Mouse (Mus musculus) layer of hippocampus, adult 9-11 months (tissue): ENCODE measurements around the gene Zfp653.
A peak's percentile ranks its signal among the peaks of the same experiment; 100 is the strongest.
"Not testable (repeated sequence)": the region's sequence is repeated elsewhere in the genome, so short reads cannot be mapped to it uniquely, and the experiment has no call there.

ENCODE experiments used
- DNase-seq: peaks from one replicate; pipeline ENCODE4 v3.0.0; 2022

Gene Zfp653

GRCm38 (mm10) chr9:22070791-22071573 is at the start of gene Zfp653, which contains the start of gene Gm49318:
Gene Zfp653 (minus strand): TSS chr9:22071376.
Gene Gm49318 (minus strand): TSS chr9:22071259.
- peak; percentile 97 for DNase-seq

- DNase-seq = peak; percentile 56
These were observed 48.4 kb upstream of the Zfp653 start for GRCm38 (mm10) chr9:22119543-22119942.

DNA sequence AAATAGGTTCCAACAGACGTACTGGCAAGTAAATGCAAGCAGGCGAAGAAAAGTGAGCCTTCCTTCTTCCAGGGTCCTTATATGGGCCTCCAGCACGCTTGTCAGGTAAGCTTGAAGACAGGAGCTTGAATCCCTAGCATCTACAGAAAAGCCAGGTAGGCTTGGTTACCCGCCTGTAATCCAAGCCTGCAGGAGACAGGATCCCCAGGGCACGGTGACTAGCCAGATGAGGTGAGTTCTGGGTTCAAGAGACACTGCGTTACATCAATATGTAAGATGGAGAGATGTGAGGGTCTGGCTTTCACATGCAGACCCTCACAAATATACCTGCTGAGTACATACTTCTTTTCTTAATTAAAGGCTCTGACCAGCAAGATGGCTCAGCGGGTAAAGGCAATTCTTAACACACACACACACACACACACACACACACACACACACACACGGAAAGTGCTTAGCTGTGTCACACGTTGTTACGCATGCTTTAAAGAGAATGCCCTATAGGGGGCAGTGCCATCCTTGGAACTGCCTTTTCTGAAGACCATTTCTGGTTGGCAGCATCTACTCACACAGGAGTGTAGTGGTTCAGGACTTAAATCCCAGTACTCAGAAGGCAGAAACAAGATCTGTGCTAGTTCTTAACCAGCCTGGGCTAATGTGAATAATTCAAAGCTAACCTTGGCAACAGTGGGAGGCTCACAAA is 46.7 kb upstream of the Zfp653 start:
- DNase-seq = peak; percentile 62

GRCm38 (mm10) chr9:22116740-22117426 is 45.7 kb upstream of the Zfp653 start, which contains the start of gene Elof1:
Gene Elof1 (minus strand): TSS chr9:22117172.
- DNase-seq = peak; percentile 97

- DNase-seq = no peak
These were observed 44.9 kb upstream of the Zfp653 start for GRCm38 (mm10) chr9:22116086-22116485.

GRCm38 (mm10) chr9:22115635-22116034 is 44.5 kb upstream of the Zfp653 start:
- DNase-seq = no peak

DNA sequence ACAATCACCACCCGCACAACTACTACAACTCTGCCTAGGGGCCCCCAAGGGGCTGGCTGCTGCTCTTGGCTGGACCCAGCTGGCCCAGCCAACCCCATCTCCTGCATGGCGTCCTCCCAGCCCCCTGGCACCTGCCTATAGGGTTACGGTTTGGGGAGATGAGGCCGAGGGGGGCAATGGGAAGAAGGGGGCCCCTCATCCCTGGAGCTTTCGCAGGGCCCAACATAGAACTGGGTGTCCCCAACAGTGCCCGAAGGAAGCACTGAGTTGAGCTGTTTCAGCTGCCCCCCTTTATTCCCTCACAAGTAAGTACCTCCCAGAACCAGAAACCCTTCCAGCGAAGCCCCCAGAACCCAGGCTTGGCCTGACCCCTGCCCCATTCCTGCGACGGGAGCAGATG is 37.0 kb upstream of the Zfp653 start:
- no peak for DNase-seq

DNA sequence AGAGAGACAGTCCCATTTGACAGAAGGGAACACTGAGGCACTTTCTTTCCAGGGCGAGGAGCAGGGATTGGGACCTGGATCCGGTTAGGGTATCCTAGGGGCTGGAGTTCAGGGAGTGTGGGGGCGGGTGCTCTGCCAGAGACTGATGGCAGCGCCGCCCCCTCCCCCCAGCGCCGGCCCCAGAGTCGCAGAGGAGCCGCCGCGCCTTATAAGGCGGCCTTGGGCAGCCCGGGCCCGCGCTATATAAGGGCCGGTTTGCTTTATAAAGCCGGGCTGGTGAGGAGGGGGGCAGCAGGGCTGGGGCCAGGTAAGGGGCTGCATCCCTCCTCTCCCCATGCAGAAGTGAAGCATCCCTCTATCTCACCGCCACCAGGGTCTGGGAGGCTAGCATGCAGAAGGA is 28.7 kb upstream of the Zfp653 start:
- no peak for DNase-seq

DNA sequence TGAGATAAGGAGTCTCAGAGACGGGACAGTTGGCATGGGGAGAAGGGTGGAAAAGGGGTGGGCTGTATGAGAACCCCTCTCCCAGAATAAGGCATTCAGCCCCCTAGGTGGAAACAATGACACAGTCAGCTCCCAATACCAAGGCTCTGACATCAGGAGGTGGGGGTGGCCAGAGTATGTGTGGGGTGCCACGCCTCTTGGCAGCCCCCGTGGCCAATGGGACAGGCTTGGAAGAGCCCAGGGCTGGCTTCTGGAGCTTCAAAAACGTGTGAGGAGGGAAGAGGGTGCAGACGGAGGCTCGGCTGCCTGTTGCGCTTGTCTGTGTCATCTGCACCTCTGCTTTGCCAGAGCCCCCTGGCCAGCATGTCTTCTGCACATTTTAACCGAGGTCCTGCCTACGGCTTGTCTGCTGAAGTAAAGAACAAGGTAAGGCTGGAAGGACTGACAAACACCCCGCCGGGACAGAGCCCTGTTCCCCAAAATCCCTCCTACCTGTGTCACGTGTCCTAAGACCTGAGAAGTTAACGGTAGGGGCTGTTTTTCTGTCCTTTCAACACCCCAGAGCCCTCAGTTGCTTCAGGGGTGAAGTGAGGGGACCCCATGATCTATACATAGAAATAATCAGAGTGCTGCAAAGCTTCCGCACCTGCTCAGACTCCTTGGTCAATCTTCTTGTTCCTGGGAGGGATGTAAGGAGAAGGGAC is 28.0 kb upstream of the Zfp653 start, which contains the start of gene Cnn1:
Gene Cnn1 (plus strand): TSS at position 224 of the 704 bp plus-strand sequence.
- DNase-seq = no peak

- DNase-seq = peak; percentile 62
These were observed 24.7 kb upstream of the Zfp653 start for GRCm38 (mm10) chr9:22095854-22096307.

DNA sequence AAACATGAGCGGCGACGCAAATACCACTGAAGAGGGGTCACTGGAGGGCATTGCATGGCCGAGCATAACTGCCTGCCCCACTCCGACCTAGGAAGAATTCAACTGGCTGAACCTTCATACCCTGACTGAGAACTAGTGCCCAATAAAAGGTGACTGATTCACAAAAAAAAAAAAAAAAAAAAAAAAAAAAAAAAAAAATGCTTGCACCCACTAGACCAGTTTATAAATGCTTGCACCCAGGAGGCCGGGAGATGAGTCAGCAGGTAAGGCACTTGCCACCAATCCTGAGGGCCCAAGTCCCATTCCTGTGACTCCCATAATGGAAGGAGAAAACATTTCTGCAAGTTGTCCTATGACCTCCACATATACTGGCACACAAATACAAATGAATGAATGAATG is 21.6 kb upstream of the Zfp653 start:
- no peak for DNase-seq

DNA sequence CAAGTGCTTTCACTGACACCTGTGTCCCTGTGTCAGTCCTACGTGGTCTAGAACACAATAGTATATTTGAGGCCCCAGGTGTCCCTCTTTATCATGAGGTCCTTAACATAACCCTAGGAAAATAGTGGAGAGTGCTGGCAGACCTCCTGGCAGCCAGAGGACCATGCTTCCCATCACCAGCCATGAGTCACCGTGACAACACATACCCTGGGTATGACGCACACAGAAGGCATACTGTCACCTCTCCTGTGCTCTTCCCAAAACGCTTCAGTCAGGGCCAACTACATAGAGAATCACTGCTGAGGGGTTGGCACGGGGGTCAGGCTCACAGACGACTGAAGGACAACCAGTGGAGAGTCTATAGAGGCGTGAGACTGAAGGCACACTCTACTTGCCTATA is 18.8 kb upstream of the Zfp653 start:
- no peak for DNase-seq

DNA sequence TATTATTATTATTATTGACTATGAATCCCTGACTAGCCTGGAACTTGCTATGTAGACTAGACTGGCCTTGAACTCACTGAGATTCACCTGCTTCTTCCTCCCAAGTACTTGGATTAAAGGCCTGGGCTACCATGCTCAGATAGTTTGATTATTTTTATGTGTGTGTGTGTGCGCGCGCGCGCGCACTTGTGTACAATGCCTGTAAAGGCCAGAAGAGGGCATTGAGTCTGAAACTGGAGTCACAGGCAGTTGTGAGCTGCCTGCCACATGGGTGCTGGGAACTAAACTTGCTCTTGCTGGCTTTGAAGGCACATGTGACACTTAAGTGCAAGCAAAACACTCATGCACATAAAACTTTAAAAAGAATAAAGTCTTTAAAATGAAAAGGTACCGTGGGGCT is 18.1 kb upstream of the Zfp653 start:
- DNase-seq = no peak

DNA sequence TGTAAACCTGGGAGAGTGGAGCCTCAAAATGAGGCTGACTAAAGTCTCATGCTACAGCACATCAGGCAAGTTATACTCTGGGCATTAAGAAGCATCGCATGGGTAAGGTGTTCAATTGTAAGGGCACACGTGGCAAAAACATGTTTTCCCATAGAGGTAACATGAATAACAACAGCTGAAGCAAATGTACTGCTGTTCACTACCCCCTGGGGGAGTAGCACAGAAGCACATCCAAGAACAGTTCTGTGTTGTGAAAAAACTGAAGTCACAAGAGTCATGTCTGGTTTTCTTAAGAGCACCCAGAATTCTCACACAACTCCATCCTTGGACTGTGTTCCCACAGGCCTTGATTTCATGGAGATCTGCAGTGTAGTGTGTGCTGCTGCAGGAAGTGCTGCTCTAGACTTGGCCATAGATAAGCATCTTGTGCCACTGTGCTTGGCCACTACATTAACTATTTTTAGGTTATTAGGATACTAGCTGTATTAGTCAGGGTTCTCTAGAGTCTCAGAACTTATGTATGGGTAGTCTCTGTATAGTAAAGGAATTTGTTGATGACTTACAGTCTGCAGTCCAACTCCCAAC is 15.9 kb upstream of the Zfp653 start:
- no peak for DNase-seq

GRCm38 (mm10) chr9:22086012-22086411 is 14.8 kb upstream of the Zfp653 start:
- DNase-seq = no peak

DNA sequence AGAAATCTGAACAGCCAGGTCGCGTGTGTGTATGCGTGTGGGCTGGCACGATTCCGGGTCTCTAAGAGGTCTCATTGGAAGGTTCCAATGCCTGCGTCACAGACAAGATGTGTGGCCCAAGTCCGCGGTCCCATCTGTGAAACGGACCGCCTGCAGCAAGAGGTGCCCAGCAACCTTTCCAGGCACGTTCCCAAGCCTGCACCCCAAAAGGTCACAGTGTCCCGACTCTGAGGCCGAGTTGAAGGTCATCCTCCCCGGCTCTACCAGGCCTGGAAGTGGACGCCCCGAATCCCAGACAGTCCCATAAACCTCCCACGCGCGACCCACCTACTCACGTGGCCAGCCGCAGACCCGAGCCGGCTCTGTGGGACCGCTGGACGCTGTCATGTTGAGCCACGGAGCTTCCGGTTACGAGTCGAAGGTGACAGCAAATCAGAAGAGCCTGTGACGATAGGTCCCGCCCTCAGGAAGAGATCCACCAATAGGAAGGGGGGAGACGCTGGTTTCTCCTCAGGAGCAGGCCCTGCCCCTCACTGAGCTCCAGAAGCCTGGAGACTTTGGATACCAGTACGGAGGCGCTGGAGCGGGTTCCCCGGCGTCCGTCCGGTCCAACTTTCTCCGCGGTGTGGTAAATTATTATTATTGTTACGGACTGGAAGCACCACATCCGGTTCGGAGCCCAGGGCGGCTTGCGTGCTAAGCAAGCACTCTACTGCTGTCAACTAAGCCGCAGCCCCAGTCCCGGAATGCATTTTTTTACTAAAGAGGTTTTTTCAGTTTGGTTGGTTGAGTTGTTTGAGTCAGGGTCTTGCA is 14.1 kb upstream of the Zfp653 start, which contains the start of gene Ecsit:
Gene Ecsit (minus strand): TSS at position 417 of the 813 bp plus-strand sequence.
- peak; percentile 98 for DNase-seq

- no peak for DNase-seq
These were observed 13.5 kb upstream of the Zfp653 start for GRCm38 (mm10) chr9:22084667-22085021.

GRCm38 (mm10) chr9:22076223-22076622 is 5.0 kb upstream of the Zfp653 start:
- no peak for DNase-seq

DNA sequence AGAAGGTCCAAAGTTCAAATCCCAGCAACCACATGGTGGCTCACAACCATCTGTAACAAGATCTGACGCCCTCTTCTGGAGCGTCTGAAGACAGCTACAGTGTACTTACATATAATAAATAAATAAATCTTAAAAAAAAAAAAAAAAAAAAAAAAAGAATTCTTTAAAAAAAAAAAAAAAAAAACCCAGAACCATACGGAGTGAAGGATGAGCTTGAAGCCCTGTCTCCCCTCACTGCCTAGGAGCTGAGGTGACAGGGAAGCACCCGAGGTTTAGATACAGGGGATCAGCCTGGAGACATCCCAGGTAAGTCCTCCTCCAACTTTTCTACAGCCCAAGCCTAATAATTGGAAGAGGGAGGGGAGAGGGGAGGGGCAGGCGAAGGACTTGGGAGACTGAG is 4.6 kb upstream of the Zfp653 start:
- DNase-seq = not testable (repeated sequence)

- no peak for DNase-seq
These were observed 1.1 kb upstream of the Zfp653 start for GRCm38 (mm10) chr9:22072276-22072675.

DNA sequence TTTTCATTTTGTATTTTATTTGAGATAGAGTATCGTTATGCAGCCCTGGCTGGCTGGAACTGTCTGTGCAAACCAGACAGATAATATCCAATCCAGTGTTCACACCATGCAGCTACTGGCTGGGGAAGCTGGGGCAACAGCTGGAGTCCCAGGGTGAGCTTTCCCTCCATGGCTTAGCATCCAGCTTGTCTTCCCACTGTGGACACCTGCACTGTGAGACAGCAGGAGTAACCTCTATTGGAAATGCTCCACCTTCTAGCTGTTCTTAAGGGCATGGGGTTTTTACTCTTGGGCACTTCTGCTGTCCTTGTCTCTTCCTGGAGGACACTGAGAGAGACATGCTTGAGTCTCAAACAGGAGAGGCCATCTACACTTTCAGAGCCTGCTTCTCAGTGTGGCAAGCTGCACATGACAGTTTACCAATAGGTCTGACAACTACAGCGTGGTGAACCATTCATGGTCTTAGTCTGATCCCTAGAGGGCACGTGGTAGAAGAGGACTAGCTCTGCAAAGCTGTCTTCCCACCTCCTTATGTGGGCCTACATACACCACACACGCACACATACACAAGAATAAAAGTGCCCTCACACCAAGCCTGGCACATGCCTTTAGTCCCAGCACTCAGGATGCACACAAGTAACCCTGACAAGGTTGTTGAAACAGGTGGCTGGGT is 1.2 kb downstream of the Zfp653 start:
- no peak for DNase-seq
